Mouse (Mus musculus) forebrain, embryonic 15.5 days (tissue): ENCODE results near the gene Nfkbid. TPM values are rescaled to one million over a fixed set of nuclear protein-coding genes. Genes with fewer than 3 reads are reported as not detected.

Experiments
- ATAC-seq: fragments of 200-750 bp; cut with Nextera tagmentation; replicated peaks from 2 replicates; pipeline ENCODE4 v1.8.0; 2017; ENCODE audit warnings: mild to moderate bottlenecking, moderate TSS enrichment, moderate library complexity
- H3K27ac ChIP-seq: fragments of 300-500 bp; sonication (generic); replicated peaks from 2 replicates; pipeline ENCODE4 v1.5.1; 2015; ENCODE audit warnings: mild to moderate bottlenecking, inconsistent platforms
- H3K27me3 ChIP-seq: fragments of 300-500 bp; sonication (generic); 2 replicates; pipeline ENCODE4 v1.6.1; 2015; ENCODE audit warnings: inconsistent platforms
- H3K36me3 ChIP-seq: fragments of 300-500 bp; sonication (generic); 2 replicates; pipeline ENCODE4 v1.6.1; 2015; ENCODE audit warnings: mild to moderate bottlenecking, inconsistent platforms
- H3K4me1 ChIP-seq: fragments of 300-500 bp; sonication (generic); 2 replicates; pipeline ENCODE4 v1.6.1; 2015; ENCODE audit warnings: inconsistent platforms
- H3K4me2 ChIP-seq: fragments of 300-500 bp; sonication (generic); replicated peaks from 2 replicates; pipeline ENCODE4 v1.6.1; 2015; ENCODE audit warnings: mild to moderate bottlenecking, inconsistent platforms
- H3K4me3 ChIP-seq: fragments of 300-500 bp; sonication (generic); 2 replicates; pipeline ENCODE4 v1.5.1; 2015; ENCODE audit warnings: mild to moderate bottlenecking, inconsistent platforms
- H3K9ac ChIP-seq: fragments of 300-500 bp; sonication (generic); replicated peaks from 2 replicates; pipeline ENCODE4 v1.6.1; 2015; ENCODE audit warnings: mild to moderate bottlenecking, inconsistent platforms
- H3K9me3 ChIP-seq: fragments of 300-500 bp; sonication (generic); 2 replicates; pipeline ENCODE4 v1.6.1; 2016; ENCODE audit warnings: inconsistent platforms
- WGBS: fragments of 180-500 bp; shearing (Covaris S2); methylation state at CpG from one replicate; pipeline ENCODE4 v1.1.7; 2015; ENCODE audit warnings: mixed read lengths; 5-methylcytosine and 5-hydroxymethylcytosine counted together
- polyA plus RNA-seq: library from polyadenylated mRNA; unstranded; fragments of >200 nt; fragmentation: Nextera tagmentation; extraction: Ambion mirVana; gene quantifications from 2 replicates; pipeline ENCODE4 v1.2.1, GENCODE M21; 2015

Gene Nfkbid
- polyA plus RNA-seq, 1 experiment from 2014 or later: 1.9 TPM

- H3K27ac ChIP-seq: no peak overlapping the region
- WGBS: 1% methylated on average over 10 of the region's 10 CpGs
- H3K36me3 ChIP-seq: peaks cover 45% of the 10 kb centered on the region
- no peak overlapping the region for H3K4me2 ChIP-seq
- peaks cover 3% of the 10 kb centered on the region; the same call in 1 of the 2 replicates for H3K4me1 ChIP-seq
- no peaks in the 10 kb centered on the region for H3K9me3 ChIP-seq
- ATAC-seq: no peak
- H3K9ac ChIP-seq: no peak overlapping the region
- no peak overlapping the region for H3K4me3 ChIP-seq
- no peaks in the 10 kb centered on the region for H3K27me3 ChIP-seq
Observed at GRCm38 (mm10) chr7:30434238-30434637, 12.7 kb downstream of the Nfkbid start.

- no peaks in the 10 kb centered on the region for H3K9me3 ChIP-seq
- peaks cover 3% of the 10 kb centered on the region; the same call in 1 of the 2 replicates for H3K4me1 ChIP-seq
- no peak overlapping the region for H3K4me2 ChIP-seq
- H3K4me3 ChIP-seq: no peak overlapping the region
- H3K36me3 ChIP-seq: peaks cover 50% of the 10 kb centered on the region
- no peak for ATAC-seq
- no peak overlapping the region for H3K27ac ChIP-seq
- no peak overlapping the region for H3K9ac ChIP-seq
- 76% methylated on average over 10 of the region's 10 CpGs for WGBS
- H3K27me3 ChIP-seq: no peaks in the 10 kb centered on the region
Observed at GRCm38 (mm10) chr7:30434701-30435100, 13.2 kb downstream of the Nfkbid start.

GRCm38 (mm10) chr7:30435156-30435555 is 13.6 kb downstream of the Nfkbid start:
- Histone ChIP-seq H3K4me3 (no peak overlapping the region), H3K9ac (no peak overlapping the region), H3K9me3 (no peaks in the 10 kb centered on the region), H3K4me1 (peaks cover 3% of the 10 kb centered on the region; the same call in 1 of the 2 replicates), H3K27ac (no peak overlapping the region), H3K36me3 (peaks cover 55% of the 10 kb centered on the region), H3K4me2 (no peak overlapping the region), H3K27me3 (no peaks in the 10 kb centered on the region)
- 66% methylated on average over 9 of the region's 9 CpGs for WGBS
- no peak for ATAC-seq

GRCm38 (mm10) chr7:30436879-30437278 is 15.3 kb downstream of the Nfkbid start:
- no peak overlapping the region for H3K4me3 ChIP-seq
- ATAC-seq: no peak
- H3K9ac ChIP-seq: no peak overlapping the region
- H3K36me3 ChIP-seq: peaks cover 64% of the 10 kb centered on the region
- H3K27ac ChIP-seq: no peak overlapping the region
- WGBS: 22% methylated on average over 10 of the region's 10 CpGs
- H3K4me1 ChIP-seq: 0 out of 2 replicates have a peak, but pooled peaks cover under 1% of the 10 kb centered on the region
- H3K9me3 ChIP-seq: no peaks in the 10 kb centered on the region
- no peaks in the 10 kb centered on the region for H3K27me3 ChIP-seq
- H3K4me2 ChIP-seq: no peak overlapping the region

- no peak overlapping the region for H3K4me2 ChIP-seq
- H3K9ac ChIP-seq: no peak overlapping the region
- no peaks in the 10 kb centered on the region for H3K27me3 ChIP-seq
- no peaks in the 10 kb centered on the region for H3K9me3 ChIP-seq
- 85% methylated on average over 13 of the region's 13 CpGs for WGBS
- peaks cover 26% of the 10 kb centered on the region for H3K4me1 ChIP-seq
- no peak for ATAC-seq
- no peak overlapping the region for H3K4me3 ChIP-seq
- no peak overlapping the region for H3K27ac ChIP-seq
- peaks cover 70% of the 10 kb centered on the region for H3K36me3 ChIP-seq
Observed at GRCm38 (mm10) chr7:30439734-30440133, 18.2 kb downstream of the Nfkbid start.

GRCm38 (mm10) chr7:30440697-30441096 is 19.2 kb downstream of the Nfkbid start:
- ATAC-seq: no peak
- H3K27ac ChIP-seq: no peak overlapping the region

GRCm38 (mm10) chr7:30443696-30444095 is 22.2 kb downstream of the Nfkbid start:
- Histone ChIP-seq H3K4me3 (peak overlapping the region; percentile 87), H3K4me1 (peaks cover 32% of the 10 kb centered on the region), H3K9ac (peak overlapping the region; percentile 92), H3K27me3 (no peaks in the 10 kb centered on the region), H3K4me2 (peak overlapping the region; percentile 63), H3K27ac (peak overlapping the region; percentile 97), H3K9me3 (no peaks in the 10 kb centered on the region), H3K36me3 (peaks cover 34% of the 10 kb centered on the region)
- ATAC-seq: no peak
- WGBS: 19% methylated on average over 9 of the region's 9 CpGs

More at GRCm38 (mm10) chr7:30440697-30441096, 19.2 kb downstream of the Nfkbid start:
- H3K27me3 ChIP-seq: no peaks in the 10 kb centered on the region
- H3K36me3 ChIP-seq: peaks cover 60% of the 10 kb centered on the region
- H3K4me3 ChIP-seq: no peak overlapping the region
- no peak overlapping the region for H3K4me2 ChIP-seq
- no peaks in the 10 kb centered on the region for H3K9me3 ChIP-seq
- WGBS: 14% methylated on average over 4 of the region's 5 CpGs
- H3K9ac ChIP-seq: no peak overlapping the region
- peaks cover 27% of the 10 kb centered on the region for H3K4me1 ChIP-seq

- Histone ChIP-seq H3K4me1 (peaks cover 32% of the 10 kb centered on the region), H3K27ac (peak overlapping the region; percentile 97), H3K4me3 (peak overlapping the region; percentile 87), H3K9me3 (no peaks in the 10 kb centered on the region), H3K36me3 (peaks cover 28% of the 10 kb centered on the region), H3K9ac (peak overlapping the region; percentile 92), H3K4me2 (peak overlapping the region; percentile 63), H3K27me3 (no peaks in the 10 kb centered on the region)
- WGBS: under 1% methylated on average over 38 of the region's 38 CpGs
- peak; percentile 65 for ATAC-seq
Observed at GRCm38 (mm10) chr7:30444154-30444970, 22.8 kb downstream of the Nfkbid start.

- under 1% methylated on average over 54 of the region's 72 CpGs for WGBS
Observed at GRCm38 (mm10) chr7:30444971-30445751, 23.6 kb downstream of the Nfkbid start, which contains the start of gene Aplp1. TSS of gene Aplp1 (minus strand) at chr7:30445535.

GRCm38 (mm10) chr7:30450241-30450640 is 28.7 kb downstream of the Nfkbid start:
- Histone ChIP-seq H3K4me2 (no peak overlapping the region), H3K27me3 (peaks cover 33% of the 10 kb centered on the region), H3K9ac (no peak overlapping the region), H3K36me3 (no peaks in the 10 kb centered on the region), H3K4me3 (no peak overlapping the region), H3K27ac (no peak overlapping the region), H3K4me1 (peaks cover 12% of the 10 kb centered on the region), H3K9me3 (no peaks in the 10 kb centered on the region)
- ATAC-seq: no peak
- WGBS: 65% methylated on average over 7 of the region's 7 CpGs

More at GRCm38 (mm10) chr7:30444971-30445751, 23.6 kb downstream of the Nfkbid start, which contains the start of gene Aplp1:
- Histone ChIP-seq H3K36me3 (peaks cover 20% of the 10 kb centered on the region), H3K9me3 (no peaks in the 10 kb centered on the region), H3K9ac (peak within 1 kb of the TSS; percentile 92), H3K4me1 (peaks cover 32% of the 10 kb centered on the region), H3K4me2 (peak within 1 kb of the TSS; percentile 63), H3K4me3 (peak within 1 kb of the TSS; percentile 87), H3K27me3 (no peaks in the 10 kb centered on the region), H3K27ac (peak within 1 kb of the TSS; percentile 97)
- peak; percentile 84 for ATAC-seq

- no peaks in the 10 kb centered on the region for H3K9me3 ChIP-seq
- WGBS: 14% methylated on average over 25 of the region's 25 CpGs
- H3K4me1 ChIP-seq: peaks cover 26% of the 10 kb centered on the region
- peaks cover 64% of the 10 kb centered on the region for H3K27me3 ChIP-seq
- no peak for ATAC-seq
- H3K9ac ChIP-seq: no peak overlapping the region
- H3K4me2 ChIP-seq: no peak overlapping the region
- H3K36me3 ChIP-seq: no peaks in the 10 kb centered on the region
- H3K4me3 ChIP-seq: no peak overlapping the region
- H3K27ac ChIP-seq: no peak overlapping the region
Observed at GRCm38 (mm10) chr7:30453327-30453726, 31.8 kb downstream of the Nfkbid start.

- Histone ChIP-seq H3K27ac (no peak overlapping the region), H3K36me3 (no peaks in the 10 kb centered on the region), H3K4me3 (no peak overlapping the region), H3K4me2 (no peak overlapping the region), H3K9ac (no peak overlapping the region), H3K4me1 (peaks cover 27% of the 10 kb centered on the region), H3K9me3 (no peaks in the 10 kb centered on the region), H3K27me3 (peaks cover 67% of the 10 kb centered on the region)
- WGBS: 2% methylated on average over 25 of the region's 25 CpGs
- ATAC-seq: no peak
Observed at GRCm38 (mm10) chr7:30453766-30454165, 32.2 kb downstream of the Nfkbid start.
